Mouse (Mus musculus): ENCODE results near the gene Rbms3.

GRCm38 (mm10) chr9:117010801-117011200 lies 618.9 kb downstream of the Rbms3 start:
- no peak for TF ChIP-seq CTCF (IDR thresholded peaks at IDR 0.05)
- TF ChIP-seq POLR2A (IDR thresholded peaks at IDR 0.05; ENCODE audit: insufficient read depth, low read depth, low read length) = no peak
- no peak for TF ChIP-seq EP300 (IDR thresholded peaks at IDR 0.05; ENCODE audit: insufficient read depth, low read depth, low read length)
